Mouse (Mus musculus) spleen, postnatal 4 days (tissue): ENCODE results near the gene Dennd1a.

Experiments
- DNase-seq, 2 experiments: peaks; one replicate each; pipeline ENCODE4 v3.0.0; 2022; ENCODE audit warnings: low spot score in 2 of 2

Gene Dennd1a

DNA sequence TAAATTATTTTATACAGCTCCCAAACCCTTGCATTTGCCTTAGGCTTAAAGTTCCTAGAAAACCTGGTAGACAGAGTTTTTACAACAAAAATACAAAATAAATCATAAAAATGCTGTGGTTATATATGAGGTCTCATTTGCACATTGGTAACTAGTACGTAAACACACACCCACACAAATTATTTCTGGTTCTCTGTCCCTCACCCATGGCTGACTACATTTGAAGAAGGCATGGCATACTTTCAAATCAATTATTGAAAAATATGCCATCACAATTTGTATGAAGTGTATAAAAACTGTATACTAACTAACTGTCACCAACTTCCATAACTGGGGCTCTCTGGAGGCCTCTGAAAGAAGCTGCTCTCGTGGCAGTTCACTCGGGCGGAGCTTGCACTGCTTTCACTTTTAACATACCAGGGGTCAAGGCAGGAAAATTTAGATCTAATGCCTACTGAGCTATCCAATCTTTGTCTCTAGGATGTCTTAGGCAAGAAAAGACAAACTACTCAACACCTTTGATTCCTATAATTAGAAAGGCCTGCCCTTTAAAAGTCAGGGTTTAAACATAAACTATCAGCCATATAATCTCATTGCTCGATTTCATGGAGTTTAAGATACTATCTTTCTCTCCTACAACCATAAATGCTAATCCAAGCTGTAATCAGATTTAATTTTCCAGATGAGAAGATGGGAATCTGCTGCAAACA is 122.7 kb downstream of the Dennd1a start:
- DNase-seq = peak in 1 of 2 experiments; percentile 18

DNA sequence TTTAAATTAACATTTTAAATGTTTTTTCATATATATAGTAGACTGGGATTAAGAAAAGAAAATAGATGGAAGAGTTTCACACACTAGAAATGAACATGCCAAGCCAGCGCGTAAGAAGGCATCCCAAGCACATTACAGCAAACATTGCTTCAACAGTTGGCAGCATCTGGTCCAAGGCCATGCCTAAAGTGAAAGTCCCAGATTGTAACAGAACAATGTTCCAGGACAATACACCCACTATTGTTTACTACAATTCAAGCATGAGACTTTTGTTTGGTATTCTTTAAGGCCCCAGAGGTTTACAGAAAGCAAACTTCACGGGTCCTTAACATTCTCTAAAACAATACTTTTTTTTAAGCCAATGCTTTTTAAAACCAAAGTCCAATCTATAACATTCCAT is 124.7 kb downstream of the Dennd1a start:
- no peak for DNase-seq

GRCm38 (mm10) chr2:38161484-38161883 is 125.7 kb downstream of the Dennd1a start:
- DNase-seq = peak in 1 of 2 experiments; percentile 14

- no peak for DNase-seq
Measured at GRCm38 (mm10) chr2:38159736-38160135, 127.5 kb downstream of the Dennd1a start.

GRCm38 (mm10) chr2:38157002-38157401 is 130.2 kb downstream of the Dennd1a start:
- no peak for DNase-seq

DNA sequence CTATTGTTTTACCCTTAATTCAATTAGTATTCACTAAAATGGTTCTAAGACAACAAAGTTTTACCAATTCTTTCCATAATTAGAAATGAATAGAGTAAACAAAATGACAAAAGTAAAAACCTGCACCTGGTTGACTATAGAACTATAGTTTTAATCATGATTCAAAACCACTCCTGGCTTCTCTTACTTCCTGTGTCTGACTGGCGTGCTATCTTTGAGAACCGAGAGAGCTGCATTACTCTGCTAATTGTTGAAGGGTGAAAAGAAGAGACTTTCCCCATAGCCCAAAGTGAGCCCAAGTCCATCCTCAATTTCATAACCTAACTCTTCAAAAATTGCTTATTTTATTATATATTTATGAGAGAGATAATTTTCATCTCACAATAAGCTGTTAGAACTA is 131.2 kb downstream of the Dennd1a start:
- no peak for DNase-seq

GRCm38 (mm10) chr2:38144831-38145230 is 142.4 kb downstream of the Dennd1a start:
- DNase-seq = no peak

DNA sequence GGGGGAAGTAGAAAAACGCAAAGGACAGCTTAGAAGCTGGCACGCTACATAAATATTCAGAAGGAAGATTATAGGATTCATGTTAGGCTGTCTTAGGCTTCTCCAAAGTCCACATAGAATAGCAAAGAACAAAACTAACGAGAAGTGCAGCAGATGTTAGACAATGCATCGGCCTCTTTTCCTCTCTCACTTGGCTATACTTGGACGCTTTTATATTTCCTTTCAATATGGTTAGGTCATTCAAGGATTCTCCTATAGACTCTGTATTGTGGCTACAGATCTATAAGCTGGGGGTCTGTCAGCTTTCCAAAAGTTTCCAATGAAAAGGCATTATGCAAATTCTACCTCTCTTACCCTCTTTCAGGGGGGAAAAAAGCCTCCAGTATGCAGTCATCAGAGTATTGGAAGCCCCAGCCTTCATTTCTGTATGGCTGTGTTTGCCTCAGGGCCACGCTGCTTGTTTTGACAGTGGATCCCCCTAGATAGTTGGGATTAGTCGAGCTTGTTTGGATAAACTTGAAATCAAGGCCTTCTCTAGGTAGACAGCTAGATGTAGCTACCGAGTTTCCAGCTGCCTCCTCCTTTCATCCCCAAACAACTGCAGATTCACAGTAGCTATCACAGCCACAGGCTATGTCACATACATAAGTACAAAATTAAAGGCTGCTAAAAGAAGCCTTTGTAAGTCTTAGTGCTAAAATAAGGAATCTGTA is 143.0 kb downstream of the Dennd1a start:
- no peak for DNase-seq

DNA sequence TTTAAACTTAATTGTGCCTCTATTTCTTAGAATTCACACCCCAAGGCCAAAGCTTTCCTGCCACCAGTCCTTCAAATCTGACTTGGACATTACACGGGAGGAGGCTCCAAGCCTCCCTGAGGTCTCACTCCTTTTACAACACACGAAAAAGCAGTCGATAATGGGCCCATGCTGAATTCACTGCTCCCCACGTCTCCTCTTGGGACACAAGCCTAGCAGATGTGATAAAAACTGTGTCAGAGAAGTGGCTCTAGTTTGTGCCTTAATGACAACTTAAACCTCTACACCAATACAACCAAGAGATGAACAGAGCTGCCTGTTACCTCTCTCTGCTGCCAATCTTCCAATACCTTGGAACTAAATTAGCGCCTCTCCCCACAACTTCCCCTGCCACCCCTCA is 144.3 kb downstream of the Dennd1a start:
- no peak for DNase-seq

- DNase-seq = no peak
Measured at GRCm38 (mm10) chr2:38142210-38142609, 145.0 kb downstream of the Dennd1a start.

DNA sequence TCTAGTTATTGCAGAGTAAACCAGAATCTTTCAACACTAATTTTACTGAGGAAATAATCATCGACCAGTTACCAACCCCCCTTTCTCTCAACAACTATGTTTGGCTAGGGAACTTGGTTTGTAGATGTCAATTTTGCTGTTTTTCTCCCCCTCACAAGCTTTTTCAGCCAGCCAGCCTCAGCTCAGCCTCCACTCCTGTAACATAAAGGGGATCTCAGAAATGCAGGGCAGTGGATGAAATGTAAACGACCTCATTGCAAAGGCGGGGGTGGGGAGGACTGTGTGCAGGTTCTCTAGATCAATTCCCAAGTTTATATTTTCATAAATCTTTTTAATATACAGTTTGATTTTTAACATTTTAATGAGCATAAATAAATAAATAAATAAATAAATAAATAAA is 147.7 kb downstream of the Dennd1a start:
- DNase-seq = no peak

GRCm38 (mm10) chr2:38137086-38137485 is 150.1 kb downstream of the Dennd1a start:
- no peak for DNase-seq

DNA sequence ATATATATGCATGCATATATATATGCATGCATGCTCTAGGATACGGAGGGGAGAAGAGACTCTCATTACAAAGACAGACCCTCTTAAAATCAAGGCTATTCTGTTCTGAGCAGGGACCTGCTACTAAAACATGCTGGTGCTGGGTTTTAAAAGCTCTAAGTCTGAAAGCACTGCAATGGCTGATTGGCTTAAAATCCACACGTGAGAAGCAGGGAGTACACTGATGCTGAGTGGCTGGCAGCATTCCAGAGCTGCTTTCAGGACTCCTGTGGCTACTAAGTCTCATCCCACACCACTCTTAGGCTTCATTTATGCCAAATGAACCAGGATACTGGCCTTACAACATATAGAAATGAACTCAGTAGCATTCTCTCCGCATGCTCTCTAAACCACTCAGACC is 151.8 kb downstream of the Dennd1a start:
- DNase-seq = no peak

- DNase-seq = no peak
Measured at GRCm38 (mm10) chr2:38133036-38133825, 154.0 kb downstream of the Dennd1a start.

DNA sequence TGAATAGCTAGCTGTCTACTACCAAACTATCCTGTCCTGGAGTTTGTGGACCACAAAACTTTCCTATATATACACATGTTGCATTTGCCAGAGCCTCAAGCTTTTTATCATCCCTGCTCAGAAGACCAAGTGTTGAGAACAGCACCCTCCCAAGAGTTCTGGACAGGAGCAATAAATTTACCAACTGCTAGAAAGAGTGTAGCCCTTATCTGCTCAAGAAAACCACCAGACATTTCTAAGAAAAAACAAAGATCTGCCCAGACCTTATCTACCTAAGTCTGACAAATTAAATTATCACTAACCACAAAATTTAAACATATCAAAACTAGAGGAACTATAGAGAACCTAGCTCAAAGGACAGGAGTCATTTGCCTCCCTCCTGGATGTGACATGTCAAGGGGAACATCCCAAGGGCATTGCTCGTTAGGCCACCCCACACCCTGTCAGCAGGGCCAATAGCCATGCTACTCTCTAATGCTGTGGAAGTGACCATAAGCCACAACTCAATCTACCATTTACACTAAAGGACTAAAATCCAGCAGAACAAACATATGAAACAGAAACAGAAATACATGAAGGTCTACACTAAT is 154.9 kb downstream of the Dennd1a start:
- DNase-seq = no peak

DNA sequence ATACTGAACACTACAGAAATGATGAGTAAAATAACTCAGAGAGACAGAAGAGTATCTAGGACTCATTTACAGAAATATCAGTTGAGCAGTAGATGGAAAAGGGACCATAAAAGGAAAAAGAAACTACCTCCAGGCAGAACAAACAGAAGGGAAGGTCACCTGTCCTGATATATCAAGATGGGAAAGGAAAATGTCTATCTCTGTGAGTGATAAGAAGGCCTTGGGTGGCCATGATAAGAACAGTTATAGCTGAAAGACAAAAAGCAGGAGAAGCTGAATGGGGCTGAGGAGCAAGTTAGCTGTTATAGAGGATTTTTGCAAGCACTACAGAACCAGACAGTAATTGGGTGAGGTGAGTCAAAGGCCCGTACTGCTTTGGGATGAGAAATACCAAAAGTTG is 155.7 kb downstream of the Dennd1a start:
- no peak for DNase-seq

GRCm38 (mm10) chr2:38129961-38130802 is 157.0 kb downstream of the Dennd1a start:
- DNase-seq = no peak

DNA sequence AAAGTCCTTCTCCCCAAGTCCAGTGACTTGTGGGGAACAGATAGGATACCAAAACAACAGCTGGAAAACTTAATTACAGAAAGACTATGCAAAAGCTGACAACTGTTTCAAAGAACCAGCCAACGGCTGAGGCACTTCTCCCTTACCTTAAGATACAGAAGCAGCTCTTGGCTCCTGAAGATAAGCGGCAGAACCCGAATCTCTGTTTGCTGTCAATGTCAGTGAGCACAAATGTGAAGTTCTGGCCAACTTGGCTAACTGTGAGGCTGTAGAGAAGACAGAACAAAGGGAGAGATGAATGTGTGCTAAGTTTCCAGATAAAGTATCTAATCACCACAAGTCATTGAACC is 160.8 kb downstream of the Dennd1a start:
- DNase-seq = peak in 1 of 2 experiments; percentile 24

- DNase-seq = peak in 1 of 2 experiments; percentile 13
Measured at GRCm38 (mm10) chr2:38125671-38126382, 161.4 kb downstream of the Dennd1a start.

DNA sequence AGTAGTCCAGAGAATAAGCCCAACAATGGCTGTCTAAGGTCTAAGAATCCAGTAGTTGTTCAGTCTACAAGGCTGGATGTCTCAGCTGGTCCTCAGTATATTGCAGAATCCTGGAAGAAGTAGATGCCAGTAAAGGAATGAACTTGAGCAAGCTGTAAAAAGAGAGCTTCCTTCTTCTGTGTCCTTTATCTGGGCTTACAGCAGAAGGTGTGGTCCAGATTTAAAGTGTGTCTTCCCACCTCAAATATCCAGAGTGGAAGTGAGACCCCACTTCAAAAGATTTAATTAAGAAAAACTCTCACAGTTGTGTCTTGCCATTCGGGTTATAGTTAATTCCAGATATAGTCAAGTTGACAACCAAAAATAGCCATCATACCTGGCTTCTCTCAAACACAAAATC is 162.5 kb downstream of the Dennd1a start:
- no peak for DNase-seq

- DNase-seq = no peak
Measured at GRCm38 (mm10) chr2:38115000-38115399, 172.2 kb downstream of the Dennd1a start.
